Mouse (Mus musculus) intestine, postnatal 0 days (tissue): ENCODE data around the gene Mgat5b. TPM values are rescaled to one million over a fixed set of nuclear protein-coding genes. Genes with fewer than 3 reads are reported as not detected.

Source experiments
- ATAC-seq: fragments of 200-750 bp; cut with Nextera tagmentation; 2 replicates; pipeline ENCODE4 v1.8.0; 2017; ENCODE audit warnings: mild to moderate bottlenecking, moderate TSS enrichment, moderate library complexity
- H3K27ac ChIP-seq: fragments of 300-500 bp; sonication (generic); 2 replicates; pipeline ENCODE4 v1.5.1; 2014; ENCODE audit warnings: mild to moderate bottlenecking, low read depth, low read length, moderate library complexity
- H3K27me3 ChIP-seq: fragments of 300-500 bp; sonication (generic); replicated peaks from 2 replicates; pipeline ENCODE4 v1.6.1; 2014; ENCODE audit warnings: low read length, mixed read lengths; ENCODE audit not compliant: control insufficient read depth, insufficient read depth
- H3K36me3 ChIP-seq: fragments of 300-500 bp; sonication (generic); 2 replicates; pipeline ENCODE4 v1.6.1; 2014; ENCODE audit warnings: mild to moderate bottlenecking, moderate library complexity; ENCODE audit not compliant: control insufficient read depth, insufficient read depth
- H3K4me1 ChIP-seq: fragments of 300-500 bp; sonication (generic); replicated peaks from 2 replicates; pipeline ENCODE4 v1.6.1; 2014; ENCODE audit warnings: antibody characterized with exemption, low read length, mixed read lengths; ENCODE audit not compliant: control insufficient read depth, insufficient read depth
- H3K4me2 ChIP-seq: fragments of 300-500 bp; sonication (generic); replicated peaks from 2 replicates; pipeline ENCODE4 v1.6.1; 2014; ENCODE audit warnings: low read depth, mild to moderate bottlenecking, moderate library complexity
- H3K4me3 ChIP-seq: fragments of 300-500 bp; sonication (generic); 2 replicates; pipeline ENCODE4 v1.5.1; 2014; ENCODE audit warnings: low read depth, low read length
- H3K9ac ChIP-seq: fragments of 300-500 bp; sonication (generic); 2 replicates; pipeline ENCODE4 v1.6.1; 2014; ENCODE audit warnings: mild to moderate bottlenecking, low read depth, low read length
- H3K9me3 ChIP-seq: fragments of 300-500 bp; sonication (generic); 2 replicates; pipeline ENCODE4 v1.6.1; 2016; ENCODE audit warnings: mixed run types; ENCODE audit not compliant: control insufficient read depth
- CTCF ChIP-seq: sonication (generic); IDR thresholded peaks from 2 replicates; pipeline ENCODE4 v1.5.1; 2016; ENCODE audit warnings: low read depth, mild to moderate bottlenecking, control low read depth, antibody characterized with exemption, moderate library complexity
- WGBS: fragments of 180-500 bp; shearing (Covaris S2); extraction: QIAGEN DNeasy Blood & Tissue Kit; methylation state at CpG from one replicate; pipeline ENCODE4 v1.1.7; 2014; 5-methylcytosine and 5-hydroxymethylcytosine counted together
- polyA plus RNA-seq: library from polyadenylated mRNA; unstranded; fragments of >200 nt; fragmentation: Nextera tagmentation; extraction: Ambion mirVana; gene quantifications from 2 replicates; pipeline ENCODE4 v1.2.1, GENCODE M21; 2015

Gene Mgat5b
- polyA plus RNA-seq, 1 experiment from 2014 or later, result 0.25 TPM

GRCm38 (mm10) chr11:117004277-117004676 lies 85.6 kb downstream of the Mgat5b start:
- Histone ChIP-seq H3K9ac (no peak overlapping the region), H3K9me3 (no peaks in the 10 kb centered on the region), H3K4me2 (no peak overlapping the region), H3K27ac (no peak overlapping the region), H3K36me3 (no peaks in the 10 kb centered on the region), H3K4me3 (no peak overlapping the region), H3K27me3 (peaks cover 9% of the 10 kb centered on the region; the same call in 1 of the 2 replicates), H3K4me1 (no peaks in the 10 kb centered on the region)
- no peak for ATAC-seq
- no peak for TF ChIP-seq CTCF
- 20% methylated on average over 9 of the region's 9 CpGs for WGBS

DNA sequence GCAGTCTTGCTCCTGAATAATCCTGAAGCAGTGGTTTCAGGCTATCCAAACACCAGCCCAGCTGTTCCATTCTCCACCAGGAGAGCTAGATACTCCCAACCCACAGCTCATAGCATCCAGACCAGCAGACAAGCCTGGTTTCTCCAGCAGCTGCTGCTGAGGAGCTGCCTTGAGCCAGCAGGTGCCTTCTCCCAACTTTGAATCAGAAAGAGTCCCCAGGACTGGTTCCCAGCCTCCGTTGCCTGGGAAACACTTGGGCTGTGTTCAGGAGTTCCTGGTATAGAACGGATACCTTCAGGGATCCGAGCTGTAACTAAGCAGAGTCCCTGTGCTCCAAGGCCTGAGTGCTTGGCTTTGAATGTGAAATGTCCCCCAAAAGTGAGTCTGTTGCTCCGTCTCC lies 98.8 kb downstream of the Mgat5b start:
- Histone ChIP-seq H3K27me3 (no peaks in the 10 kb centered on the region), H3K36me3 (no peaks in the 10 kb centered on the region), H3K9ac (no peak overlapping the region), H3K4me2 (no peak overlapping the region), H3K4me3 (no peak overlapping the region), H3K4me1 (0 out of 2 replicates have a peak, but pooled peaks cover 6% of the 10 kb centered on the region), H3K9me3 (no peaks in the 10 kb centered on the region), H3K27ac (no peak overlapping the region)
- WGBS, result 58% methylated on average over 4 of the region's 4 CpGs
- TF ChIP-seq CTCF, result no peak
- ATAC-seq, result no peak

DNA sequence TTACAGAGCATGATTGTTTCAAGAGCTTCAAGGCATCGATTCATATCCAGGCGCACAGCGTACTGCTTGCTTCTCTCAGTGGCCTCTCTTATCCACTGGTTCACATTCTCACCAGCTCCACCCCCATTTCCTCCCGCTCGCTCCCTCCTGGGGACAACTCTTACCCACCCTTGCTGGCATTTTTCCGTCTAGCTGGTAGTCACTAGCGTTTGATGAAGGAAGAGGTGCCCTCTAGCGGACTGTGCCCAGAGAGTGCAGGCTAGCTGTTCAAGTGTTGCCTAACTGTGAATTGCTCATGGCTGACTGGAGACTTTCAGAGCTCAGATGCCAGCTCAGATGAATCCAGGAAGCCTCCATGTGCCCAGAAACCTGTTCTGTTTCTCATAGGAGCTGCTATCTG lies 99.7 kb downstream of the Mgat5b start:
- 5% methylated on average over 8 of the region's 8 CpGs for WGBS
- H3K27ac ChIP-seq, result no peak overlapping the region
- no peaks in the 10 kb centered on the region for H3K27me3 ChIP-seq
- 0 out of 2 replicates have a peak, but pooled peaks cover 6% of the 10 kb centered on the region for H3K4me1 ChIP-seq
- TF ChIP-seq CTCF, result peak; percentile 85
- no peak overlapping the region for H3K9ac ChIP-seq
- ATAC-seq, result peak; percentile 38; the same call in 1 of the 2 replicates
- no peaks in the 10 kb centered on the region for H3K9me3 ChIP-seq
- no peaks in the 10 kb centered on the region for H3K36me3 ChIP-seq
- H3K4me2 ChIP-seq, result peak overlapping the region; percentile 28
- no peak overlapping the region for H3K4me3 ChIP-seq

GRCm38 (mm10) chr11:117021026-117021425 lies 102.4 kb downstream of the Mgat5b start:
- no peak overlapping the region for H3K4me2 ChIP-seq
- H3K4me3 ChIP-seq, result no peak overlapping the region
- TF ChIP-seq CTCF, result no peak
- H3K27ac ChIP-seq, result no peak overlapping the region
- no peaks in the 10 kb centered on the region for H3K36me3 ChIP-seq
- WGBS, result 78% methylated on average over 2 of the region's 2 CpGs
- no peak for ATAC-seq
- H3K27me3 ChIP-seq, result no peaks in the 10 kb centered on the region
- 0 out of 2 replicates have a peak, but pooled peaks cover 6% of the 10 kb centered on the region for H3K4me1 ChIP-seq
- H3K9ac ChIP-seq, result no peak overlapping the region
- no peaks in the 10 kb centered on the region for H3K9me3 ChIP-seq

DNA sequence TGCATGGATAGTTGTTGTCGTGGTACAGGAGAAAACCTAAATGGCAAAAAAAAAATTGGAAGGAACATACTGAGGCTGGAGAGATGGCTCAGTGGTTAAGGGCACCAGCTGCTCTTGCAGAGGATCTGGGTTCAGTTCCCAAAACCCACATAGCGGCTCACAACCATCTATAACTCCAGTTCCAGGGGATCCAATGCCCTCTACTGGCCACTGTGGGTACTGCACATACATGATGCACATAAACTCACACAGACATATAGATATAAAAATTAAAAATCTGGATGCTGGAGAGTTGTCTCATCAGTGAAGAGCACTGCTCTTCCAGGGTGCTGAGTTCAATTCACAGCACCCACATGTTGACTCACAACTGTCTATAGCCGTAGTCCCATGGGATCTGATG lies 104.9 kb downstream of the Mgat5b start:
- Histone ChIP-seq H3K4me3 (no peak overlapping the region), H3K36me3 (no peaks in the 10 kb centered on the region), H3K4me2 (no peak overlapping the region), H3K27me3 (no peaks in the 10 kb centered on the region), H3K9me3 (no peaks in the 10 kb centered on the region), H3K4me1 (0 out of 2 replicates have a peak, but pooled peaks cover 1% of the 10 kb centered on the region), H3K9ac (no peak overlapping the region), H3K27ac (no peak overlapping the region)
- 96% methylated on average over 3 of the region's 3 CpGs for WGBS
- no peak for ATAC-seq
- TF ChIP-seq CTCF, result peak; percentile 40

- H3K9ac ChIP-seq, result no peak overlapping the region
- no peaks in the 10 kb centered on the region for H3K36me3 ChIP-seq
- H3K4me3 ChIP-seq, result no peak overlapping the region
- no peak for ATAC-seq
- H3K27ac ChIP-seq, result no peak overlapping the region
- no peak for TF ChIP-seq CTCF
- H3K4me2 ChIP-seq, result no peak overlapping the region
- H3K9me3 ChIP-seq, result no peaks in the 10 kb centered on the region
- 43% methylated on average over 10 of the region's 10 CpGs for WGBS
- H3K27me3 ChIP-seq, result no peaks in the 10 kb centered on the region
- H3K4me1 ChIP-seq, result 0 out of 2 replicates have a peak, but pooled peaks cover 3% of the 10 kb centered on the region
Observed at GRCm38 (mm10) chr11:117027681-117028080, 109.0 kb downstream of the Mgat5b start.
